Mouse (Mus musculus) ES-E14 (cell line): ENCODE data around the gene Tmem171.

Experiments
- HCFC1 ChIP-seq: IDR thresholded peaks from 2 replicates; pipeline ENCODE4 v1.6.1; 2012; ENCODE audit warnings: low read length, inconsistent platforms, borderline replicate concordance; ENCODE audit not compliant: insufficient read depth
- ZC3H11A ChIP-seq: IDR thresholded peaks from 2 replicates; pipeline ENCODE4 v1.6.1; 2012; ENCODE audit warnings: low read depth, mild to moderate bottlenecking, inconsistent platforms, low read length, borderline replicate concordance
- ZNF384 ChIP-seq: IDR thresholded peaks from 2 replicates; pipeline ENCODE4 v1.6.1; 2012; ENCODE audit warnings: low read depth, low read length, inconsistent platforms

GRCm38 (mm10) chr13:98715443-98715990 is 20.9 kb upstream of the Tmem171 start:
- TF ChIP-seq ZC3H11A (no peak), ZNF384 (no peak), HCFC1 (no peak)
